ENCODE assay signal across 29 mouse cellular contexts in genomic region chr1:172009406-172009805, GRCm38 (mm10). TPM values are rescaled to one million over a fixed set of nuclear protein-coding genes. Genes with fewer than 3 reads are reported as not detected.
DNase-seq lines count a peak whose midpoint lies in the region; ATAC-seq and TF ChIP-seq lines count a peak whose summit lies in the region.
"Had no signal": no experiment of that assay in that cellular context is flagged by ENCODE, and none has a peak within 500 bp of the region (broad histone marks: within the 10 kb centered on the region; RNA-seq: fewer than 3 reads in every experiment).

No protein-coding gene starts in this region.

- TF ChIP-seq CTCF in intestine, postnatal 0 days (IDR thresholded peaks at IDR 0.05; ENCODE audit: low read depth) = no peak

- H3K4me2 ChIP-seq in midbrain, embryonic 11.5 days = no peak overlapping the region
- H3K4me2 ChIP-seq in midbrain, embryonic 13.5 days (replicated peaks) = no peak overlapping the region
- H3K4me2 ChIP-seq in intestine, postnatal 0 days (replicated peaks; ENCODE audit: low read depth) = no peak overlapping the region
- H3K4me2 ChIP-seq: forebrain, embryonic 13.5 days; heart, embryonic 12.5 days; heart, embryonic 15.5 days; hindbrain, embryonic 12.5 days; intestine, embryonic 15.5 days had no signal

- DNase-seq in midbrain, embryonic 11.5 days (ENCODE audit: low spot score, missing footprints) = peak; percentile 69
- DNase-seq in thymus, postnatal 4 days = peak; percentile 3
- no peak for DNase-seq in thymus, postnatal 14 days
- DNase-seq in ES-CJ7 (ENCODE audit: low read depth, low spot score) = peak; percentile 59
- DNase-seq in testis, postnatal 10 days (ENCODE audit: low spot score) = peak; percentile 29
- no peak for DNase-seq in gastrocnemius, postnatal 25 days
- DNase-seq: adrenal gland, postnatal 10 days; cerebellum, adult 11-12 months; cerebellum, adult 8-10 months; cerebellum, postnatal 14 days; gastrocnemius, postnatal 10 days; heart, adult 18-20 months; heart, postnatal 10 days; heart, postnatal 4 days had no signal

- no peak overlapping the region for H3K27ac ChIP-seq in midbrain, embryonic 11.5 days (ENCODE audit: low read depth, low read length)
- no peak overlapping the region; the same call in 1 of the 2 replicates for H3K27ac ChIP-seq in midbrain, embryonic 13.5 days
- no peak overlapping the region for H3K27ac ChIP-seq in intestine, postnatal 0 days (ENCODE audit: low read depth, low read length)
- H3K27ac ChIP-seq: forebrain, embryonic 10.5 days; forebrain, embryonic 13.5 days; heart, embryonic 15.5 days; hindbrain, embryonic 12.5 days; intestine, embryonic 15.5 days had no signal

- 95% methylated on average over 21 of the region's 21 CpGs for WGBS in midbrain, embryonic 11.5 days
- WGBS in midbrain, embryonic 13.5 days = 96% methylated on average over 21 of the region's 21 CpGs
- WGBS in intestine, postnatal 0 days = 95% methylated on average over 21 of the region's 21 CpGs

- no peak for ATAC-seq in midbrain, embryonic 11.5 days (ENCODE audit: low FRiP score)
- ATAC-seq in midbrain, embryonic 13.5 days = no peak
- ATAC-seq in intestine, postnatal 0 days = no peak
- ATAC-seq: CD4-positive, CD25-positive, alpha-beta regulatory T cell, adult 4 months; forebrain, embryonic 13.5 days; forebrain, embryonic 16.5 days; hindbrain, embryonic 16.5 days; intestine, embryonic 15.5 days had no signal

- peaks cover 71% of the 10 kb centered on the region for H3K36me3 ChIP-seq in midbrain, embryonic 11.5 days (ENCODE audit: control insufficient read depth, insufficient read depth, low read length)
- peaks cover 88% of the 10 kb centered on the region for H3K36me3 ChIP-seq in midbrain, embryonic 13.5 days
- H3K36me3 ChIP-seq in intestine, postnatal 0 days (ENCODE audit: control insufficient read depth, insufficient read depth) = peaks cover 24% of the 10 kb centered on the region

- H3K4me1 ChIP-seq in midbrain, embryonic 11.5 days (ENCODE audit: control insufficient read depth, insufficient read depth, low read length) = peaks cover 21% of the 10 kb centered on the region
- H3K4me1 ChIP-seq in midbrain, embryonic 13.5 days (replicated peaks) = peaks cover 35% of the 10 kb centered on the region
- H3K4me1 ChIP-seq in intestine, postnatal 0 days (replicated peaks; ENCODE audit: control insufficient read depth, insufficient read depth, low read length) = no peaks in the 10 kb centered on the region
- H3K4me1 ChIP-seq: heart, embryonic 12.5 days; intestine, embryonic 15.5 days had no signal

- no peak overlapping the region for H3K4me3 ChIP-seq in midbrain, embryonic 11.5 days (ENCODE audit: low read depth, low read length)
- H3K4me3 ChIP-seq in midbrain, embryonic 13.5 days (replicated peaks) = no peak overlapping the region
- H3K4me3 ChIP-seq in intestine, postnatal 0 days (ENCODE audit: low read depth, low read length) = no peak overlapping the region
- H3K4me3 ChIP-seq: forebrain, embryonic 10.5 days; forebrain, embryonic 13.5 days; heart, embryonic 12.5 days; heart, embryonic 15.5 days; hindbrain, embryonic 12.5 days; intestine, embryonic 15.5 days had no signal

- H3K9me3 ChIP-seq in midbrain, embryonic 11.5 days (ENCODE audit: control insufficient read depth, low read length) = no peaks in the 10 kb centered on the region
- no peaks in the 10 kb centered on the region for H3K9me3 ChIP-seq in midbrain, embryonic 13.5 days
- no peaks in the 10 kb centered on the region for H3K9me3 ChIP-seq in intestine, postnatal 0 days (ENCODE audit: control insufficient read depth)
- H3K9me3 ChIP-seq: forebrain, embryonic 10.5 days; forebrain, embryonic 13.5 days; heart, embryonic 12.5 days; heart, embryonic 15.5 days; hindbrain, embryonic 12.5 days; intestine, embryonic 15.5 days had no signal

- H3K9ac ChIP-seq in midbrain, embryonic 11.5 days (ENCODE audit: low read length) = no peak overlapping the region
- no peak overlapping the region for H3K9ac ChIP-seq in midbrain, embryonic 13.5 days (replicated peaks)
- H3K9ac ChIP-seq in intestine, postnatal 0 days (ENCODE audit: low read depth, low read length) = no peak overlapping the region
- H3K9ac ChIP-seq: forebrain, embryonic 13.5 days; heart, embryonic 12.5 days; heart, embryonic 15.5 days; hindbrain, embryonic 12.5 days; intestine, embryonic 15.5 days had no signal

- H3K27me3 ChIP-seq in midbrain, embryonic 11.5 days (ENCODE audit: control insufficient read depth, insufficient read depth, low read length) = no peaks in the 10 kb centered on the region
- H3K27me3 ChIP-seq in midbrain, embryonic 13.5 days = no peaks in the 10 kb centered on the region
- H3K27me3 ChIP-seq in intestine, postnatal 0 days (replicated peaks; ENCODE audit: control insufficient read depth, insufficient read depth, low read length) = no peaks in the 10 kb centered on the region
- H3K27me3 ChIP-seq: forebrain, embryonic 13.5 days; heart, embryonic 12.5 days; heart, embryonic 15.5 days; hindbrain, embryonic 12.5 days; intestine, embryonic 15.5 days had no signal

RNA-seq across cellular contexts. Expression of gene Vangl2, which starts 18.8 kb away (rescaled TPM):
- 49.3 and 52.9 TPM in 2 replicates for polyA plus RNA-seq in midbrain, embryonic 11.5 days (2014; fragmentation: Nextera tagmentation; extraction: Ambion mirVana)
- polyA plus RNA-seq in midbrain, embryonic 13.5 days (2015; fragmentation: Nextera tagmentation; extraction: Ambion mirVana) = 57.1 and 60.0 TPM in 2 replicates
- polyA plus RNA-seq in intestine, postnatal 0 days (2015; fragmentation: Nextera tagmentation; extraction: Ambion mirVana) = 2.8 and 3.3 TPM in 2 replicates
- total RNA-seq in gastrocnemius, postnatal 25 days (2021) = under 1 TPM; 0.80 to 1.00 TPM

RNA-seq across cellular contexts. Expression of gene Nhlh1, which starts 48.0 kb away (rescaled TPM):
- polyA plus RNA-seq in midbrain, embryonic 11.5 days (2014; fragmentation: Nextera tagmentation; extraction: Ambion mirVana) = 10.7 and 11.0 TPM in 2 replicates
- polyA plus RNA-seq in midbrain, embryonic 13.5 days (2015; fragmentation: Nextera tagmentation; extraction: Ambion mirVana) = 7.7 and 8.9 TPM in 2 replicates
- 0.05 TPM in 1 of 2 replicates, not detected in the other for polyA plus RNA-seq in intestine, postnatal 0 days (2015; fragmentation: Nextera tagmentation; extraction: Ambion mirVana)
- total RNA-seq in gastrocnemius, postnatal 25 days (2021) = not detected
- total RNA-seq: adrenal gland, adult 18-20 months; gastrocnemius, adult 18-20 months; gastrocnemius, postnatal 10 days; gastrocnemius, postnatal 4 days; heart, adult 18-20 months; heart, postnatal 10 days; heart, postnatal 4 days had no signal
- polyA plus RNA-seq: C2C12; CD4-positive, CD25-positive, alpha-beta regulatory T cell, adult 4 months; heart, embryonic 12.5 days; heart, embryonic 15.5 days had no signal

Comparison
In these comparisons a context has a peak if more than half of its experiments do, and no peak if none do; other contexts are left out.
1. DNase-seq: peak in midbrain, embryonic 11.5 days (single experiment), thymus, postnatal 4 days (single experiment), ES-CJ7 (single experiment) and testis, postnatal 10 days (single experiment); none in thymus, postnatal 14 days (single experiment) and gastrocnemius, postnatal 25 days (single experiment).
2. RNA of gene Vangl2, which starts 18.8 kb away (polyA plus RNA-seq): 57.1 to 60.0 TPM in midbrain, embryonic 13.5 days and 49.3 to 52.9 TPM in midbrain, embryonic 11.5 days; 2.8 to 3.3 TPM in intestine, postnatal 0 days; every median in the first group is over 10 times any median in the second.